Mouse (Mus musculus) gastrocnemius, adult 2 months (tissue): Measurements from ENCODE around the gene Fam118a. TPM values are rescaled to one million over a fixed set of nuclear protein-coding genes. Genes with fewer than 3 reads are reported as not detected.

Source experiments
- DNase-seq: peaks from one replicate; pipeline ENCODE4 v3.0.0; 2022
- H3K27ac ChIP-seq: fragments of 200-600 bp; 2 replicates; pipeline ENCODE4 v1.8.1; 2022; ENCODE audit warnings: mild to moderate bottlenecking
- H3K4me3 ChIP-seq: fragments of 200-600 bp; 2 replicates; pipeline ENCODE4 v1.8.1; 2022; ENCODE audit warnings: mild to moderate bottlenecking, moderate library complexity
- CTCF ChIP-seq: fragments of 200-600 bp; IDR thresholded peaks from 2 replicates; pipeline ENCODE4 v1.8.1; 2022; ENCODE audit warnings: antibody characterized with exemption, mild to moderate bottlenecking, moderate library complexity
- intact Hi-C: fragments of 180-260 bp; cut with DNase I; formaldehyde crosslinking; loops from one replicate; pipeline ENCODE4 v1.15.1; 2025
- total RNA-seq, 2 experiments: library from RNA; stranded (reverse); gene quantifications; 2 replicates each; pipeline ENCODE4 v1.2.3; 2021

Fam118a gene
- total RNA-seq, 2 experiments from 2014 or later, result 4.7 to 5.9 TPM

GRCm38 (mm10) chr15:85046230-85046950 is 17.6 kb downstream of the Fam118a start:
- Histone ChIP-seq H3K4me3 (no peak overlapping the region), H3K27ac (no peak overlapping the region)
- DNase-seq, result no peak
- intact Hi-C loops, result no loop called here
- TF ChIP-seq CTCF, result no peak

DNA sequence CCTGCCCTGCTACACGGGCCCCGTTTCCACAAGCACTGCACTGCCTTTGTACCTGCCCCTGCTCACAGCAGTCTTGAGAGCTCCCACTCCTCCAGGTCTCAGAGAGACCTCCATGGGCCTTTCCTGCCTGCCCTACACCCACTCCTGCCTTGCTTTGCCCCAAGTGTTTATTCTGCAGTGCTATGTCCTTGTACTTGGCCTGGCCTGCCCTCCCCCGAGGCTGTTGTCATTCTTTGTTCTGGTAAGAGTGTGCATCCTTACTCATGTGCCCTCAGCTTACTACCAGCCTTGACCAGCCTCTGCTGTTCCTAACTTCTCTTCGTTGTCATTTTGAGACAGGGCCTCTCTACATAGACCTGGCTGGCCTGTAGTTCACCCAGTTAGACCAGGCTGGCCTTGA is 19.1 kb downstream of the Fam118a start:
- intact Hi-C loops, result no loop called here
- Histone ChIP-seq H3K27ac (no peak overlapping the region), H3K4me3 (no peak overlapping the region)
- DNase-seq, result no peak
- TF ChIP-seq CTCF, result no peak

DNA sequence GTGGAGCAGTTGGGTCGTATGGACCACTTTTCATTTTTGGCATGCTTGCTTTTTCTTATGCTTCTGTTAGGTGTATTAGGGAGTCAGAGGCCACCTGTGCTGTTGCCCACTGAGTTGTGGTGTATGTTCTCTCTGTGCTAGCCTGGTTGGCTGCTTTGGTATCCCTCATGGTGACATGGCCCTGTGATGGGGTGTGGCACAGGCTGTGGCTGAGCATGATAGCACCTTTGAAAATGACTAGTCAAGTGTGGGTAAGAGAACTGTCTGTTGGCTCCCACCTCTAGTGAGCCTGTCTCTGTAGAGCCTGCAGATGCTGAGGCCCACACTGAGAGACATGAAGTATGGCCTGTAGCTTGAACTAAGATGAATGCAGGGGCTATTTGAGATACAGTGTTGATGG is 21.0 kb downstream of the Fam118a start:
- Histone ChIP-seq H3K4me3 (no peak overlapping the region), H3K27ac (no peak overlapping the region)
- no peak for DNase-seq
- intact Hi-C loops, result no loop called here
- no peak for TF ChIP-seq CTCF

- Histone ChIP-seq H3K4me3 (no peak overlapping the region), H3K27ac (no peak overlapping the region)
- intact Hi-C loops, result no loop called here
- TF ChIP-seq CTCF, result no peak
- DNase-seq, result no peak
These were observed 25.4 kb downstream of the Fam118a start for GRCm38 (mm10) chr15:85054098-85054497.

DNA sequence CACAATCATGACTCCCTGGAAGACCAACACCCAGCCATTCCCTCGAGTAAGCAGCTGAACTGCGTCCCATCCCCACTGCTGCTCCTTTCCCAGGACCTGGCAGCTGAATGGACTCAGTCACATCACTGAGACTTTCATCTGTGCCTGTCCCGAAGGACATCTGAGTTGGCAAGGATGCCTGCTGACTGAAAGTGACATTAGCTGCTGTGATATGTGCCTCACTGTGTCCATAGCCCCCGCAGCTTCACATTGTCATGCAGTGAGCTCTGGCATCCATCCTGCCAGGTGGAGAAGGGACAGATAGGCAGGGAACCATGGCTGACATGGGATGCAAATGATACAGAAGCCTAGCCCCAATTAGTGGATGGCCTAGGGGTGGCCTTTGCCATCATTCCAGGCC is 26.4 kb downstream of the Fam118a start:
- DNase-seq, result no peak
- intact Hi-C loops, result no loop called here
- Histone ChIP-seq H3K4me3 (no peak overlapping the region), H3K27ac (no peak overlapping the region)
- no peak for TF ChIP-seq CTCF

DNA sequence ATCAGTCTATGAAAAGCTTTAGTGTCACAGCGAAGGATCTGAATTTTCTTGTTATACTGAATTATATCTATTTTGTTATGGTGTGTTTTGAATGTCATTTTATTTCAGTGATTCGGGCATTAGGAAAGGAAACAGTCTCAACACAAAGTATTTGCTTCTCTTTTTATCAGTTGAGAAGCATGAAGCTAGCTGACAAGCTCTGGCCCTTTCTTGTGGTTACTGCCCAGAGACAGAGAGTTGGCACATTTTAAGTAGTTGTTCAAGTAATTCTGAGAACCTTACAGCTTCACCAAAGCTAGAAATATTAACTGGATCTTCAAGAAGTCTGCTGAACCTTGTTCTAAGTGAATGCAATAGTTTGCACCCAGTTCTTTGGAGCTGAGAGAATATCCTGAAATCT is 34.7 kb downstream of the Fam118a start:
- no peak for TF ChIP-seq CTCF
- no peak overlapping the region for H3K4me3 ChIP-seq
- intact Hi-C loops, result no loop called here
- no peak overlapping the region for H3K27ac ChIP-seq
- DNase-seq, result no peak

- no peak for DNase-seq
- no peak overlapping the region for H3K4me3 ChIP-seq
- intact Hi-C loops, result loop anchor here (1.0 kb wide), 1 partner anchor 69 kb away; no protein-coding TSS in a partner anchor
- TF ChIP-seq CTCF, result peak; percentile 91
- no peak overlapping the region for H3K27ac ChIP-seq
These were observed 41.8 kb downstream of the Fam118a start for GRCm38 (mm10) chr15:85070561-85070960.

- H3K4me3 ChIP-seq, result no peak overlapping the region
- DNase-seq, result no peak
- H3K27ac ChIP-seq, result no peak overlapping the region
- intact Hi-C loops, result no loop called here
- TF ChIP-seq CTCF, result no peak
These were observed 43.9 kb downstream of the Fam118a start for GRCm38 (mm10) chr15:85072651-85073050.

GRCm38 (mm10) chr15:85085641-85086040 is 56.9 kb downstream of the Fam118a start:
- intact Hi-C loops, result no loop called here
- DNase-seq, result no peak
- no peak overlapping the region for H3K27ac ChIP-seq
- no peak overlapping the region for H3K4me3 ChIP-seq
- no peak for TF ChIP-seq CTCF

Other genes with a start within 250 kb of the Fam118a start
- gene Phf21b, start 172.9 kb upstream of the Fam118a start, total RNA-seq, result under 1 TPM; 0.39 to 0.41 TPM
- under 1 TPM; 0.20 to 0.28 TPM for gene Gm29666, start 108.9 kb upstream of the Fam118a start, total RNA-seq
- gene Nup50, start 105.5 kb upstream of the Fam118a start, total RNA-seq, result 10 to 100 TPM; 12.9 to 13.4 TPM
- 100 to 1,000 TPM in 1 of 2 experiments, 10 to 100 TPM in 1; 67.5 to 103 TPM for gene 5031439G07Rik, start 40.4 kb upstream of the Fam118a start, total RNA-seq
- gene Upk3a, start 11.8 kb upstream of the Fam118a start, total RNA-seq, result not detected
- not detected for gene Smc1b, start 103.0 kb downstream of the Fam118a start, total RNA-seq
- not detected for gene Ribc2, start 103.1 kb downstream of the Fam118a start, total RNA-seq
- 10 to 100 TPM in 1 of 2 experiments, 1 to 10 TPM in 1; 6.5 to 20.9 TPM for gene Fbln1, start 177.0 kb downstream of the Fam118a start, total RNA-seq